ENCODE assay signal across 20 mouse cellular contexts in the genomic region with DNA sequence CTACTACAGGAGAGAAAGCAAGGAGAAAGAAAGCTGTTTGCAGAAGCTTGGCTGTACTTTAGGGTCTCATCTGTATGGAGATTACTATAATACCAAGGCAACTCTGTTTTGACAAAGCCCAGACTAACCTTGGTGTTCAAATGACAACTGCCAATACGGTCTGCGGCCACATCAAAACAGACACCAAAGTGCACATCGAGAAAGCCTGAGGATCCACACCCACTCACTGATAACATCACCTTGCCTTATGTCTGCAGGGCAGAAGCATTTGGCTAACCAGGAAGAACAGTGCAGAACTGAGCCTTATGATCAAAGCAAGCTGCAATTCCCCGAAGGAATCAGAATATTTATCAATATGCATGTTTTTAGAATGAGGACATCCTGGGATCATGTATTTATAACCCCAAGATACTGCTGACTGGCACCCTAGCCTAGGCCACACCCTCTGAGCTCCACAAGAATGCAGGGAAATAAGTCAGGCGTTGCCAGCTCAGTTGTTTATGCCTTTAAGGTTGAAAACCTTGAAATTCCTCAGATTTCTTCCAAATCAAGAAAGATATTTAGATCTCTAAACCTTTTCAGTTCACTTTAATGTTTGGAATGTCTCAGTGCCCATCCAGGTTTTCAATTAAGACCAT.
DNase-seq lines count a peak whose midpoint lies in the region; ATAC-seq and TF ChIP-seq lines count a peak whose summit lies in the region.
"Had no signal": no experiment of that assay in that cellular context is flagged by ENCODE, and none has a peak within 500 bp of the region (broad histone marks: within the 10 kb centered on the region; RNA-seq: fewer than 3 reads in every experiment).

No protein-coding gene starts in this region.

- no peak overlapping the region for H3K27ac ChIP-seq in lung, postnatal 0 days (ENCODE audit: low read length)
- H3K27ac ChIP-seq: embryonic facial prominence, embryonic 12.5 days; heart, embryonic 15.5 days; liver, embryonic 12.5 days; lung, embryonic 15.5 days; midbrain, embryonic 12.5 days had no signal

- 60% methylated on average over 5 of the region's 5 CpGs for WGBS in lung, postnatal 0 days

- TF ChIP-seq EP300 in lung, postnatal 0 days (IDR thresholded peaks at IDR 0.05): no peak

- peak; percentile 8 for DNase-seq in lung, postnatal 0 days (ENCODE audit: low spot score)
- DNase-seq in lung, adult 18-20 months: no peak
- peak; percentile 61 for DNase-seq in CD4-positive, CD25-positive, alpha-beta regulatory T cell, adult 2 months (ENCODE audit: low read depth, low spot score)
- DNase-seq in thymus, postnatal 25 days: peak; percentile 16
- DNase-seq in adrenal gland, postnatal 10 days: no peak
- DNase-seq in c-Kit-positive CD71-positive TER-119-positive erythroid progenitor cells, embryonic 14.5 days (ENCODE audit: low spot score): no peak
- DNase-seq: B cell, adult 2 months; cerebellum, adult 8-10 months; gastrocnemius, postnatal 36 days; kidney, adult 9 months; kidney, postnatal 25 days; right cerebral cortex, postnatal 14 days; spleen, adult 18-20 months had no signal

- H3K4me2 ChIP-seq in lung, postnatal 0 days (replicated peaks; ENCODE audit: low read depth, low read length): no peak overlapping the region
- H3K4me2 ChIP-seq: embryonic facial prominence, embryonic 12.5 days; heart, embryonic 15.5 days; liver, embryonic 12.5 days; lung, embryonic 15.5 days; midbrain, embryonic 12.5 days had no signal

- no peaks in the 10 kb centered on the region for H3K4me1 ChIP-seq in lung, postnatal 0 days (ENCODE audit: insufficient read depth, low read depth, low read length)
- H3K4me1 ChIP-seq: embryonic facial prominence, embryonic 12.5 days; liver, embryonic 12.5 days; lung, embryonic 15.5 days; midbrain, embryonic 12.5 days had no signal

- no peak overlapping the region for H3K4me3 ChIP-seq in lung, postnatal 0 days (ENCODE audit: low read depth, low read length)
- H3K4me3 ChIP-seq: embryonic facial prominence, embryonic 12.5 days; heart, embryonic 15.5 days; liver, embryonic 12.5 days; lung, embryonic 15.5 days; midbrain, embryonic 12.5 days had no signal

- no peak for TF ChIP-seq CTCF in lung, postnatal 0 days (IDR thresholded peaks at IDR 0.05)

- no peak for ATAC-seq in lung, postnatal 0 days
- peak; percentile 83 for ATAC-seq in activated CD4-positive, CD25-positive, alpha-beta regulatory T cell, adult 4 months
- ATAC-seq: forebrain, embryonic 16.5 days; liver, embryonic 12.5 days had no signal

- no peaks in the 10 kb centered on the region for H3K27me3 ChIP-seq in lung, postnatal 0 days (replicated peaks; ENCODE audit: insufficient read depth, low read length)
- H3K27me3 ChIP-seq: embryonic facial prominence, embryonic 12.5 days; heart, embryonic 15.5 days; liver, embryonic 12.5 days; lung, embryonic 15.5 days; midbrain, embryonic 12.5 days had no signal

- no peaks in the 10 kb centered on the region for H3K36me3 ChIP-seq in lung, postnatal 0 days (ENCODE audit: insufficient read depth, low read length)
- H3K36me3 ChIP-seq: embryonic facial prominence, embryonic 12.5 days; heart, embryonic 15.5 days; liver, embryonic 12.5 days; lung, embryonic 15.5 days; midbrain, embryonic 12.5 days had no signal

- H3K9me3 ChIP-seq in lung, postnatal 0 days (ENCODE audit: low read length): no peaks in the 10 kb centered on the region
- H3K9me3 ChIP-seq: embryonic facial prominence, embryonic 12.5 days; heart, embryonic 15.5 days; liver, embryonic 12.5 days; lung, embryonic 15.5 days; midbrain, embryonic 12.5 days had no signal

- H3K9ac ChIP-seq in lung, postnatal 0 days (replicated peaks; ENCODE audit: low read depth): no peak overlapping the region
- H3K9ac ChIP-seq: embryonic facial prominence, embryonic 12.5 days; heart, embryonic 15.5 days; liver, embryonic 12.5 days; lung, embryonic 15.5 days; midbrain, embryonic 12.5 days had no signal

Comparison
In these comparisons a context has a peak if more than half of its experiments do, and no peak if none do; other contexts are left out.
1. DNase-seq: peak in lung, postnatal 0 days (single experiment), CD4-positive, CD25-positive, alpha-beta regulatory T cell, adult 2 months (single experiment) and thymus, postnatal 25 days (single experiment); none in lung, adult 18-20 months (0 of 2), adrenal gland, postnatal 10 days (single experiment) and c-Kit-positive CD71-positive TER-119-positive erythroid progenitor cells, embryonic 14.5 days (single experiment).